Mouse (Mus musculus) induced T-regulatory cell, adult 2 months (primary cell): Measurements from ENCODE around the gene Nmur1.
"Not testable (repeated sequence)": the region's sequence is repeated elsewhere in the genome, so short reads cannot be mapped to it uniquely, and the experiment has no call there.

Source experiments
- DNase-seq: peaks from one replicate; pipeline ENCODE4 v3.0.0-alpha.2; 2012; ENCODE audit warnings: low read depth

Nmur1 gene

DNA sequence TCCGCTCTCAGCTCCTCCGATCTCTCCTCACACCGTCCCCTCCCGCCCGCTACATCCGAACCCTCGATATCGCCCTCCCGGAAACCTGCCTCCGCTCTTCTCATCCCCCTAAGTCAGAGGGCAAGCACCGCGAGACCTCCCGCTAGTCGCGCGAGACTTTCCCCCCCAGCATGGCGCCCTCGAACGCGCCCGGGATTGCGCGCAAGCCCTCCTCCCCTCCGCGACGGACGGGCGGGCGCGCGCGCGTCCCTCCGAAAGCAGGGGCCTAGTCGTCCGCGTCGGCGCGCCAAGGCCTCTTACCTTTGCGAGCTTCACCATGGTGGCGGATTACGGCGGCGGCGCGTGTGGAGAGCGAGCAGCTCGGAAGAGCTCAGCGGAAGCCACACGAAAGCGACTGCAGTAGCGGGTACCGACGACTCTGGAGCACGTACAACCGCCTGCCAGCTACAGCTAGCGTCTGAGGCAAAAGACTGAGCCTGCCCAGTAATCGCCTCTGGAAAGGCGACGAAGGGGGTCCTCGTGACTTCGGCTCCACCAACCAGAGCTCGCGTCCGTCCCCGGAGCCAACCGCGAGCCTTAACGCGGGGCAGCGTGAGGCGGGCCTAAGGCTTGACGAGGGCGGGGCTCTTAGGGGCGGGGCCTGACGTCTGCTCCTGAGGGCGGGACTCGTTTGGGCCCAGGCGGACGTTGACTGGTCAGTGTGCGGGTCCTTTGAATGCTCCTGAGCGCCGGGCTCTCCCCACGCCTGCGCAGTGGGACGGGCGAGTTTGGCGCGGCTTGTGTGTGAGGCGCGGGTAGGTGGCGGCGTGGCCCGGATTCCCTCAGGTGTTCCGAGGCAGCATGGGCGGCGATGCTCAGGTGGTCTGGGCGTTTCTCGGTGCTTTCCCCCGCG is 66.9 kb downstream of the Nmur1 start, which contains the start of gene Ncl:
Gene Ncl (minus strand): TSS at position 495 of the 892 bp plus-strand sequence.
- peak; percentile 99 for DNase-seq

DNA sequence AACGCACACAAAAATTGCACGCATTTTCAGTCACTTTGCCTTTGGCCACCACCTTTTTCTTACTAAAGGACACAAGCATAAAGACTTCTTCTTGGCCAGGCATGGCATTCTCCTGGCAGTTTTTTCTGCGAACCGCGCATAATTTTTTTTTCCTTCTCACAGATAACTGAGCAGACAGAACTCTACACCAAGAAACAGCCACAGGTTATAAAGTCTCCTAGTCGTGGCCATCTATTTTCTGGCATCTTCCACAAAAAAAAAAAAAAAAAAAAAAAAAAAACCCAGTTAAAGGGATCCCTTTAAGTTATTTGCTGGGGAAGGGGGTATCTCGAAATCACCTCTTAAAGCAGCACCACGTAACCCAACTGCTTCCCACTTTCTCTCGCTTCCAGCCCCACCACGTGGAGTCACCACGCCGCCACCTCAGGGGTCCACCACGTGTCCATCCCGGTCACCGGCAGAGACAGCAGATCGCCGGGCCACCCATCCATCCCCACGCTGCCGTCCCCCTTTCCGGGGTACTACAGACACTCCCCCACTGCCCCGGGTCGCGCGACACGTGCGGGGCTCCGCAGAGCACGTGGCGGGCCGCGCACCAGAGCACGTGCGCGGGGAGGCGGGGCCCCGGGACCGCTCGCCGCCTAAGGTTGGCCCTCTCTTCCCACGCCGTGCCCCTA is 67.7 kb downstream of the Nmur1 start:
- DNase-seq = no peak

DNA sequence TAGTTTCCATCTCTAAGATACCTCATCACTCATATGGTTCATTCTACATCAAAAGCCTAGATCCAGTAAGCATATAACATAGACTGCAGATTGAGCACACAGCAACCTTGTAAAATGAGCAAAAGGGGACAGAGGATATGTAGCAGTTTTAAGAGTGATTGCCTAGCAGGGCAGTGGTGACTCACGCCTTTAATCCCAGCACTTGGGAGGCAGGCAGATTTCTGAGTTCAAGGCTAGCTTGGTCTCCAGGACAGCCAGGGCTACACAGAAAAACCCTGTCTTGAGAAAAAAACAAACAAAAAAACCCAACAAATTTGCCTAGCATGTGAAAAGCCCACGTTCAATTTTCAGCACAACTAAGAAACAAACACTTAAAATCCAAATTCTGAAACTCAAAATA is 71.8 kb downstream of the Nmur1 start:
- DNase-seq = no peak

DNA sequence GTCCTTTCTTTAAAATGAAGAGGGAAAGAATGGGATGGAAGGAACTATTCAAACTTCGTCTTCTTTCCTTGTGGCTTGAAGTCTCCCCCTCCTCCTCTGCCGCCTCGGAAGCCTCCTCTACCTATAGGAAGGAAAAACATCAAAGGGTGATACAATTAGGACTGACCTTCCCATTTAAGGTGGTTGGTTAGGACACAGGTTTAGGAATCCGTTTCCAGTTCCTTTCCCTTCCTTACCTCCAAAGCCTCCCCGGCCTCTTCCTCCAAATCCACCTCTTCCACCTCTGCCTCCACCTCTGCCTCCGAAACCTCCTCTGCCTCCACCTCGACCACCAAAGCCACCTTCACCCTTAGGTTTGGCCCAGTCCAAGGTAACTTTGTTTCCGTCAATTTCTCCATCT is 75.5 kb downstream of the Nmur1 start:
- no peak for DNase-seq

DNA sequence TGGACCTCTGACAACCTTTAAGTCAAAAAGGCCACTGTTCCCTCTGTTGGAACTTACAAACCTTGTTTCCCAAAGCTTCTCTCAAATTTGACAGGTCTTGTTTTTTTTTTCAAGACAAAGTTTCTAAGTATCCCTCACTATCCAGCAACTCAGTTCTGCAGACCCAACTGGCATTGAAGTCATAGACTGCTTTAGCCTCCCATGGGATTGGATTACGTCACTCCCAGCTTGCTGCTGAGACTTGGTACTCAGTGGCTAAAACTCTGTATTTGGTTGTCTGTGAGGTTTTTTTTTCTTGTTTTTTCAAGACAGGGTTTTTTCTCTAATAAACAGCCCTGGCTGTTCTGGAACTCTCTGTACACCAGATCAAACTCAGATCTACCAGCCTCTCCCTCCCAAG is 76.3 kb downstream of the Nmur1 start:
- no peak for DNase-seq

DNA sequence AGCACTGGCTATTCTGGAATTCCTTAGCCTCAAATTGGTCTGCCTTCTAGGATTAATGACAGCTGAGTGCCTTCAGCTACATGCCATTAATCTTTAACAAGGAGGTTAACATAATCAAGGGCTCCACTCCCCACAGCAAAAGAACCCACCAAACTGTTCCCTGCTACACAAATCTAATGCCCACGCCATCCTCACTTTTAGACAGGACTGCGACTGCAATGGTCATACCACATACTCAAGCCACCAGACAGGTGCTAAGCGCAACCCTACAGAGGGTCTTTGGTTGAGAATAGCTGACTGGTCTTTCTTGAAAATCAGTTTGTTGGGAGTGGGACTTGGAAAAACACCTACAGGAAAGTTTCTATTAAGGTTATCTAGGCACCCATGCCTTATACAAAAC is 76.8 kb downstream of the Nmur1 start:
- no peak for DNase-seq

DNA sequence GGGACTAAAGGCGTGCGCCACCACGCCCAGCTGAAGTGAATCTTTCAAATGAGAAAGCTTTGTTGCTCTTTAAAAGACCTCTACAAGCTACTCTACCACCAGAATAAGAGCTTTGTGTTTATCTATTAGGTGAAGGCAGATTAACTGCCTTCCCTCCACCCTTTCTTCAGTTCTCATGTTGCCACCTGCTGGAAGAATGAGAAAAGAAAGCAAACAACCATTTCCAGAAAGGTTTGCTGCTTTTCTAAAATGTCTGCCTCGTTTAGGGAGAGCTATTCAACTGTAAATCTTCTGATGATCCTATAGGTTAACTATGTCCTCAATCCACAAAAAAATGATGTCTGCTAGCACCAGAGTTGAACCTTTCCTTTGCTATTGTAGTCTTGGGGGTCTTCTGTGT is 77.2 kb downstream of the Nmur1 start:
- DNase-seq = no peak

DNA sequence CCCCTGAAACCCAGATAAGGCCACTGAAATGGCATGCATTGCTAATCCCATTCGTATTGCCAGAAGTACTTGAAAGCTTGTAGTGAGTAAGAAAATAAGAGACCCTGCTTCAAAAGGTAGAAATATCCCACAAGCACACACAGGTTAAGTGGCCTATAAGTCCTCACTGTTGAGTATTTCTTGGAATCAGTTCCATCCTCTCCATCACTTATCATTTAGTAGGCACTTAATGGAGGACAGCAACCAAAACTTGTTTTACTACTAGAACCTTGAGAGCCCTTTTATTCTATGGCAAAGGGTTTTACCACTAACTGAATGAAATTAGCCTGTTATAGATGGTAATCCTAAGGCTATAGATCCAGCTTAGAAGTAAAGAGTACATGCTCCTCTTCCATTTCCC is 77.9 kb downstream of the Nmur1 start:
- no peak for DNase-seq

DNA sequence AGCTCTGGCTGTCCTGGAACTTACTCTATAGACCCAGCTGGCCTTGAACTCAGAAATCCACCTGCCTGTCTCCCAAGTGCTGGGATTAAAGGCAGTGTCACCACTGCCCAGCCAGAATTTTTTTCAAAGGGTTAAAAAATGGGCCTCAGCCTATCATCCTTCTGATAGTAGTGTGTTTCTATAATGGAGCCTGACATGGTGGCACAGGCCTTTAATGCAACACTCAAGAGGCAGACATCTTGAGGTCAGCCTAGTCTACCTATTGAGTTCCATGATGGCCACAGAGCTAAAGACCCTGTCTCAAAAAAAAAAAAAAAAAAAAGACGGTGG is 78.3 kb downstream of the Nmur1 start:
- DNase-seq = no peak

DNA sequence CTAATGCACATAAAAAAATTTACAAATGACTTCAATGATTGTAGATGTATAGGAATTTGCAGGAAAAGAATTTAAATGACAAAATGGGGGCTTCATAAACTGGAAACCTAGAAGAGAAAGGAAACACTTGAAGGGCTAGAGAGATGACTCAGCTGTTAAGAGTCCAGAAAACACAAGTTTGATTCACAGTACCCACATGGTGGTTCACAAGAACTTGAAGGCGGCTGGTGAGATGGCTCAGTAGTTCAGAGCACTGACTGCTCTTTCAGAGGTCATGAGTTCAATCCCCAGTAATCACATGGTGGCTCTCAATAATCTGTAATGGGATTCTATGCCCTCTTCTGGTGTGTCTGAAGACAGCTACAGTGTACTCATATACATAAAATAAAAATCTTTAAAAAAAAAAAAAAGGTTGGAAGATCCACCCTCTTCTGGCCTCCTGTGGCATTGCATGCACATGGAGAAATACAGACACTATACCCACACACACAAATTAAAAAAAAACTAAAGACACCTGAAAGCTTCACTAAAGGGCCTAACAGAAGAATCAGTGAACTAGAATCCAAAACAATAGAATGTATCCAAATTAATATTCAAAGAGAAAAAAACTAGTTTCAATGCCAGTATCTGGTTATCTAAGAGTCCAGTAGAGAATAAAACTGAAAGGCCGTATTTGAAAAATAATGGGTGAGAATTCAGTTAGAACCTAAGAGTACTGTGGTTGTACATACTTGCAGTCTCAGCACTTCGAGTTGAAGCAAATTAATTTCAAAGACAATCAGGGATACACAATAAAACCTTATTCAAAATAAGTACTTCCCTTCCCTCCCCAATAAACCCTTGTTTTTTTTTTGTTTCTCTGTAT is 78.9 kb downstream of the Nmur1 start:
- peak; percentile 57 for DNase-seq

DNA sequence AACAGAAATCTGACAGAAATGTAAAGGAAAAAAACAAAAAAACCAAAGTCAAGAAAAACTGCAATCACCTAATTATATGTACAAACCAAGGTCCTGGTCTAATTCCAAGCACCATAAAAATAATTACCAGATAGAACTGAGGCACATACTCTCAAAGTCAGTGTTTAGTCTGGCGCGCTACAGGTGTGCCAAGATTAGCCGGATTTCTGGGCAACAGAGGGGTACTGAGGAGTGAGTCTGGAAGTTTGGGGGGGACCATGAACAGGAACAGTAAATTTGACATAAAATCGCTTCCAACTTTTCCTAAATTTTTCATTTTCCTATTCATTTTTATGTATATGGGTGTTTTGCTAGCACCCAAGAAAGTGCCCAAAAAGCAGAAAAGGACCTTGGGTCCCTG is 80.1 kb downstream of the Nmur1 start:
- no peak for DNase-seq

DNA sequence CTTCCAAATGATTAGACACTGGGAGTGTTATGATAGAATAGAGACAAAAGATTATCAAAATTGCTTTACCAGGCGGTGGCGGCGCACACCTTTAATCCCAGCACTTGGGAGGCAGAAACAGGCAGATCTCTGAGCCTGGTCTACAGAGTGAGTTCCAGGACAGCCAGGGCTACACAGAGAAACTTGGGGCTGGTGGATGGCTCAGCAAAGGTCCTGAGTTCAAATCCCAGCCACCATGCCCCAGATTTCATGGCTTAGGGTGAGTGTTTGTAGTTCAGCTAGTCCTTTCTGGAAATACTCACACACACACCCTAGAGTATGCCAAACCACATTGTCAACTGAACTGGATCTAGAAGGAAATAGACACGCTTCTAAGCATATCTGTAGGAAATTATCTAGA is 81.0 kb downstream of the Nmur1 start:
- no peak for DNase-seq

DNA sequence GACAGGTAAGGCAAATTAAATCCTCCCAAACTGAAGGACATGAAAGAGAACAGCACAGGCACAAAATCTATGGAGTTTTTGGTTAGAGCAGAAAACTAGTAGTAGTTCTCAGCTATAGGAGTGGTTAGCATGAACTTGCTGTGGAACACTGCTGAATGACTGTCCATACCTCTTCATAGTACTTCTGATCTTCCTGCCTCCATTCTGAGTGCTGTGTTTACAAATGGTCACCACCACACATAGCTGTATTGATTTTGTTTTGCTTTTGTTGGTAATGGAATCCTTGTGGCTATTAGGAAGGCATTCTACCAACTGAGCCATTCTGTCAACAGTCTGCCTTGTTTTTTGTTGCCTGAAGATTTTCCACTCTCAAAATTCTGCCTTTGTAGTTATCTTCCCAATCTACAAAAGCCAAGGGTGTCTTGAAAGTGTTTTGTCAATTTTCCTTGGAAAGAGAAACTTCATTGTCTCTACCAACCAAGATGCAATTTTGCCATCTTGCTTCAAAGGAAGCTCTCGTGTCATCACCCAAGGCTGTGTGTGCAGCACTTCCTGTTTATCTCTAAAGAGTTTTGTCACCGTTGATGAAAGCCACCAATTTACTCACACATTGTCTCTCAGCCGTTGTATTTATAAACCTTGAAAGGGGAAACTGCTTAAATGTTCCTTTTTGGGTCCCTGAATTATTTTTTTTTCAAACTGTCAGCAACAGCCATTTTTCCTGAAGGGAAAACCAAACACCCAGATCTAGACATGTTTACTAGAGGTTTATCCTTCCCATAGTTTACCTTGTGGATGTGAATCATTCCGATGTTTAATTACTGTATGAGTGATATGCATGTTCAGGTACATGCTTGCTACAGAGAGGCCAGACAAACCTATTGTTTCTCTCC is 81.8 kb downstream of the Nmur1 start:
- peak; percentile 84 for DNase-seq

DNA sequence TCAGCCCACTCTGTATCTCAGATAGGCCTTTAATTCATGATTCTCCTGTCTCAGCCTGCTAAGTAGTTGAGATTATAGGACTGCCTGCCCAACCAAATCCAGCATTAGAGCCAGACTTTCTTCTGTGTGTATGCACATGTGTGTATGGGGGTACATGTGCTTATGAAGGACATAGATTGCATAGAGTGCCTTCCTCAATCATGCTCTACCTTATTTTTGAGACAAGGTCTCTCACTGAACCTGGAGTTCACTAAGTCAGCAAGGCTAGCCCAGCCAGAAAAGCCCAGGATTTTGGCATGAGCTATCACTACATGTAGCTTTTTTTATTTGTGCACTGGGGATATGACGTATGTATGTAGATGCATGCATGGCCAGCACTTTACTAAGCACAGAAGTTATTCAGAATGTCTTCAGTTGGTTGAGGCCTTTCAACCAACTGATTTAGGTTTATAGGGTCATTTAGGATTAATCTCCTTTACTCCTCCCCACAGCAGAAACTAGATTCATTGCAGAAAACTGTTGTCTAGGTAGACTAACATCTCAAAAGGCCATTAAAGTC is 82.9 kb downstream of the Nmur1 start:
- DNase-seq = no peak

DNA sequence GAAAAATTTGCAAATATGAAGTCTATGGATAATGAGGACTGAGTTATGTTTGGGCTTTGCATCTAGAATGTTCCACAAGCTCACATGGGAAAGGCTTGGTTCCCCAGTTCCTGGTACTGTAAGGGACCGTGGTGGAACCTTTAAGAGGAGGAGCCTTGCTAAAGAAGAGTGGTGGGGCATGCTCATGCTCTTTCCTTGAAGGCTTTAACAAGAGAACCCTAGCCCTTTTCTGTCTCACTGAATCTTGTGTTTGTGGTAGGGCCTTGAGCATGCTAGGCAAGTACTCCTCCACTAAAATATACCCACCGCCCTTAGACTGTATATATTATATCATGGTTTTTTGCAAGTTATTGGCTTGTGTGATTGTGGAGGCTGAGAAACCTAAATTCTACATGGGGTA is 83.7 kb downstream of the Nmur1 start:
- no peak for DNase-seq

DNA sequence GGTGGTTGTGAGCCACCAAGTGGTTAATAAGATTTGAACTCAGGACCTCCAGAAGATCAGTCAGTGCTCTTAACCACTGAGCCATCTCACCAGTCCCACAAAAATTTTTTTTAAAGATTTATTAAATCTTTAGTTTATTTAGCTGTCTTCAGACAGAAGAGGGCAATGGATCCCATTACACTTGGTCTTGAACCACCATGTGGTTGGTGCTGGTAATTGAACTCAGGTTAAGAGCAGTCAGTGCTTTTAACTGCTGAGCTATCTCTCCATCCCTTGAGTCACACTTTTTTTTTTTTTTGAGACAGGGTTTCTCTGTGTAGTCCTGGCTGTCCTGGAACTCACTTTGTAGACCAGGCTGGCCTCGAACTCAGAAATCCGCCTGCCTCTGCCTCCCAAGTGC is 84.9 kb downstream of the Nmur1 start:
- not testable (repeated sequence) for DNase-seq

DNA sequence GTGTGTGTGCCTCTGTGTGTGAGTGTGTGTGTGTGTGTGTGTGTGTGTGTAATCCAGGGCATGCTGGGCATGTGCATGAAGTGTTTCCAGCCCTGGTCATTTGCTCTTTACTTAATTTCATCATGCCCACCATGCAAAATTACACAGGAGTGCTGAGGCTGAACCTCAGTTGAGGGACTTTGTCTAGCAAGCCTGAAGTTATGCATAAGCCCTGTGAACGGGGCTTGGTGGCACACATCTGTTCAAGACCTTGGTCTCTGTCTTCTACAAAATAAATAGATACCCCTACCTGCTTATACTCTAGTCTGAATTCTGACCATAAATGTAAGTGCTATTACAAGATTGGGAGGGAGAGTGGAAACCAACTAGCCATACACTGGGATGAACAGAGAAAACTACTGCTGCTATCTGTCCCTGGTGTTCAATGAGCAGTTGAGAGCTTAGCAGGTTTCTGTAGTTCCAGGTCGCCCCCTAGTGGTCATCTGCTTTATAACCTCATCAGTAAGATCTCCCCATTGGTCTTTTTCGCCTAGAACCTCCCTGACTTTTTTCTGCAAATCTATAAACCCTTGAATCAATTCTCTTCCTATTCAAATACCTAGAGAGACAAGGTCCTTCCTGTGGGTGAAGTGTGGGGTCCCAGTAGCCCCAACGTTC is 86.7 kb downstream of the Nmur1 start:
- peak; percentile 94 for DNase-seq

DNA sequence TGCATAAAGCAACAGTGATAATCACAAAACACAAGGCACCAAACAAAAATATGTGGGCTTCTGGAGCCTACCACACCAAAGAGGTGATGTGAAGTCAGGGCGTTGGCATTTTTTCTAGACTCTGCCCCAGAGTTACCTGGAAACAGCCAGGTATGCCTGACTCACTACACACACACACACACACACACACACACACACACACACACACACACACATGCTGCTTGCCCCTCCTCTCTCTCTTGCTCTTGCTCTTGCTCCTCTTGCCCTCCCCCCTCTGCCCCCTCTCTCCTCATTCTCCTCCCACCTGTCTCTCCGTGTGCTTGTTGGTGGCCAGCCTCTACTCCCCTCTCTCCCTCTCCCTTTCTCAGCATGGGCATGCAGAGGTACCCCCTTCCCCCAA is 89.7 kb downstream of the Nmur1 start:
- no peak for DNase-seq
